19 mouse cellular contexts compared by ENCODE assay signal in the genomic region with DNA sequence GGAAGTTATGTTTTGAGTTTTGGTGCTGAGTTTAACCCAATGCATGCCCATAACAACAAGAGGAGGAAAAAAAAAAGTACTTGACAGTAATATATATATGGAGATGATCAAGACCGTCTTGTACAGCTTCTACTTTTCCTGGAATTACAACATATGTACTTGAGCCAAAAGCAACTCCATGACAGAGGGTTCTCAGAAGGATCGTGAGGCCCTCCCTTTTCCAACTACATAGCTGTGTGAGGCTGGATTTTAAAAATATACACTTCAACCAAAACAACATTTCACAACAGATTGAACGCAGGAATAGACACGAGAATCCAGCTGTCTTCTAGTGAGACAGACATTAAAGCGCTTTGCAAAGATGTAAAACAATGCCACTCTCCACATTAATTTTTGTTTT. TPM values are rescaled to one million over a fixed set of nuclear protein-coding genes. Genes with fewer than 3 reads are reported as not detected.
DNase-seq lines count a peak whose midpoint lies in the region; ATAC-seq and TF ChIP-seq lines count a peak whose summit lies in the region.
"Had no signal": no experiment of that assay in that cellular context is flagged by ENCODE, and none has a peak within 500 bp of the region (broad histone marks: within the 10 kb centered on the region; RNA-seq: fewer than 3 reads in every experiment).

No protein-coding gene starts in this region.

- TF ChIP-seq CTCF in layer of hippocampus, adult 2 months (conservative IDR thresholded peaks at IDR 0.05), result no peak

- H3K36me3 ChIP-seq in hindbrain, embryonic 11.5 days (ENCODE audit: control insufficient read depth, insufficient read depth, low read length), result no peaks in the 10 kb centered on the region
- H3K36me3 ChIP-seq: embryonic facial prominence, embryonic 10.5 days; embryonic facial prominence, embryonic 12.5 days; forebrain, embryonic 12.5 days had no signal

- H3K4me1 ChIP-seq in hindbrain, embryonic 11.5 days (replicated peaks; ENCODE audit: control insufficient read depth, insufficient read depth, low read length), result no peaks in the 10 kb centered on the region
- H3K4me1 ChIP-seq: embryonic facial prominence, embryonic 12.5 days had no signal

- H3K4me3 ChIP-seq in layer of hippocampus, adult 2 months, result no peak overlapping the region
- H3K4me3 ChIP-seq in hindbrain, embryonic 11.5 days (ENCODE audit: low read depth, low read length), result no peak overlapping the region
- H3K4me3 ChIP-seq: embryonic facial prominence, embryonic 10.5 days; embryonic facial prominence, embryonic 12.5 days; forebrain, embryonic 12.5 days had no signal

- peak; percentile 78 for ATAC-seq in frontal cortex, adult (ENCODE audit: low TSS enrichment)
- no peak for ATAC-seq in hindbrain, embryonic 11.5 days (ENCODE audit: low FRiP score)
- ATAC-seq: forebrain, embryonic 14.5 days; forebrain, embryonic 16.5 days had no signal

- H3K27me3 ChIP-seq in hindbrain, embryonic 11.5 days (ENCODE audit: control insufficient read depth, insufficient read depth, low read length), result no peaks in the 10 kb centered on the region
- H3K27me3 ChIP-seq: embryonic facial prominence, embryonic 12.5 days; forebrain, embryonic 12.5 days had no signal

- H3K9me3 ChIP-seq in hindbrain, embryonic 11.5 days (ENCODE audit: control insufficient read depth, low read length), result no peaks in the 10 kb centered on the region
- H3K9me3 ChIP-seq: embryonic facial prominence, embryonic 10.5 days; embryonic facial prominence, embryonic 12.5 days; forebrain, embryonic 12.5 days had no signal

- DNase-seq in frontal cortex, postnatal 25 days (ENCODE audit: low spot score in 2 of 2), result no peak
- DNase-seq in layer of hippocampus, adult 2 months (ENCODE audit: low spot score in 2 of 2), result no peak
- DNase-seq in layer of hippocampus, adult 9-11 months, result no peak
- peak; percentile 38 for DNase-seq in brain, adult 2 months (ENCODE audit: low read depth, low spot score)
- DNase-seq in hindbrain, embryonic 11.5 days (ENCODE audit: low spot score), result no peak
- DNase-seq: adrenal gland, adult 2 months; adrenal gland, postnatal 10 days; adrenal gland, postnatal 25 days; cerebellum, adult 11-12 months; cerebellum, adult 2 months; cerebellum, adult 9-10 months; cerebellum, postnatal 10 days; cerebellum, postnatal 25 days had no signal

- no peak overlapping the region for H3K4me2 ChIP-seq in hindbrain, embryonic 11.5 days (replicated peaks; ENCODE audit: low read depth, low read length)
- H3K4me2 ChIP-seq: embryonic facial prominence, embryonic 12.5 days; forebrain, embryonic 12.5 days had no signal

- H3K9ac ChIP-seq in hindbrain, embryonic 11.5 days (ENCODE audit: low read depth, low read length), result no peak overlapping the region
- H3K9ac ChIP-seq: embryonic facial prominence, embryonic 12.5 days; forebrain, embryonic 12.5 days had no signal

- H3K27ac ChIP-seq in layer of hippocampus, adult 2 months, result peak overlapping the region; percentile 11; the same call in 1 of the 2 replicates
- H3K27ac ChIP-seq in hindbrain, embryonic 11.5 days (ENCODE audit: low read depth, low read length), result no peak overlapping the region
- H3K27ac ChIP-seq: embryonic facial prominence, embryonic 10.5 days; embryonic facial prominence, embryonic 12.5 days; forebrain, embryonic 12.5 days had no signal

- WGBS in hindbrain, embryonic 11.5 days, result 88% methylated on average over 5 of the region's 5 CpGs

RNA-seq across cellular contexts. Expression of a gene that starts 26.7 kb away (rescaled TPM):
- 10 to 100 TPM; 24.7 to 32.7 TPM for total RNA-seq in layer of hippocampus, adult 2 months (2021)
- 35.8 and 36.7 TPM in 2 replicates for polyA plus RNA-seq in hindbrain, embryonic 11.5 days (2014; fragmentation: Nextera tagmentation; extraction: Ambion mirVana)
